Mouse (Mus musculus): Measurements from ENCODE around the gene Cidec. TPM values are rescaled to one million over a fixed set of nuclear protein-coding genes. Genes with fewer than 3 reads are reported as not detected.

Cidec gene
- polyA plus RNA-seq, 1 experiment from 2014 or later, result 24.4 TPM

DNA sequence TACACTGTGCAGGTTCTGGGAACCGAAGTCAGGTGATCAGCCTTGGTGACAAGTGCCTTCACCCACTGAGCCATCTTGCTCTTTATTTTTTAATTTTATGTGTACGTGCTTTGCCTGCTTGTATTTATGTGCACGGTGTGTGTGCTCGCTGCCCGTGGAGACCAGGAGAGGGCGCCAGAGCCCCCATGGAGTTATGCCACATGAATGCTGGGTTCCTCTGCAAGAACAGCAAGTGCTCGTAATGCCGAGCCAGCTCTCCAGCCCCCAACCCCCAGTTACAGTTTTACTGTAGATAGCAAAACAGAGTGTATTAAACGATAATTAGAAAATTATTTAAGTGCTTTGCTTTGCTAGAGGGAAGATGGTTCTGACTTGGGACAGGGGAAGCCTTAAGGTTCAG, 28.9 kb downstream of the Cidec start:
- no peak overlapping the region for H3K27ac ChIP-seq (ENCODE audit: low read length)
- no peaks in the 10 kb centered on the region for H3K36me3 ChIP-seq (ENCODE audit: control insufficient read depth, insufficient read depth, low read length)
- WGBS, result 83% methylated on average over 9 of the region's 9 CpGs
- no peaks in the 10 kb centered on the region for H3K9me3 ChIP-seq (ENCODE audit: control insufficient read depth, low read length)
- H3K4me2 ChIP-seq (ENCODE audit: low read depth, low read length), result no peak overlapping the region
- H3K9ac ChIP-seq (ENCODE audit: low read depth, low read length), result no peak overlapping the region
- no peak for ATAC-seq
- H3K27me3 ChIP-seq (replicated peaks; ENCODE audit: control insufficient read depth, insufficient read depth, low read length), result no peaks in the 10 kb centered on the region
- 0 out of 2 replicates have a peak, but pooled peaks cover 9% of the 10 kb centered on the region for H3K4me1 ChIP-seq (ENCODE audit: control insufficient read depth, insufficient read depth, low read length)
- H3K4me3 ChIP-seq (ENCODE audit: low read length), result no peak overlapping the region

DNA sequence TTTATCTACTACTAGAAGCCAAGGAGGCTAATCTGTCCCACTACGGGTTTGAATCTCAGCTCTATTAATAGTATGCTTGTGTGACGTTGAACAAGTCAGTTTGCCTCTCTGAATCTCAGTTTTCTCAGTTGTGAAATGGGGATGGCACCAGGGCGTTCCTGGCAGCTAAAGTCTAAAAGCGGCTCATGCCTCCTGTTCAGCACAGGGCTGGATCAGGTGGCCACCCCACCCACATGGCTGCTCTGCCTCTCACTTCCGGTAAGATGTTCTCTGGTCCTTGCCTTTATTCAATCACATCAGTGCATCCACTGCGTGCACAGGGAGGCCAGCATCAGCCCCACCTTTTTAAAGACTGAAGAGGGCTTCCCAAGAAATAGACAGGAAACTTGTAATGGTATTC, 30.1 kb downstream of the Cidec start:
- Histone ChIP-seq H3K36me3 (ENCODE audit: control insufficient read depth, insufficient read depth, low read length) (no peaks in the 10 kb centered on the region), H3K9me3 (ENCODE audit: control insufficient read depth, low read length) (no peaks in the 10 kb centered on the region), H3K27me3 (replicated peaks; ENCODE audit: control insufficient read depth, insufficient read depth, low read length) (no peaks in the 10 kb centered on the region), H3K9ac (ENCODE audit: low read depth, low read length) (no peak overlapping the region), H3K4me2 (ENCODE audit: low read depth, low read length) (no peak overlapping the region), H3K27ac (ENCODE audit: low read length) (no peak overlapping the region), H3K4me3 (ENCODE audit: low read length) (no peak overlapping the region), H3K4me1 (ENCODE audit: control insufficient read depth, insufficient read depth, low read length) (0 out of 2 replicates have a peak, but pooled peaks cover 9% of the 10 kb centered on the region)
- 79% methylated on average over 6 of the region's 6 CpGs for WGBS
- ATAC-seq, result no peak

DNA sequence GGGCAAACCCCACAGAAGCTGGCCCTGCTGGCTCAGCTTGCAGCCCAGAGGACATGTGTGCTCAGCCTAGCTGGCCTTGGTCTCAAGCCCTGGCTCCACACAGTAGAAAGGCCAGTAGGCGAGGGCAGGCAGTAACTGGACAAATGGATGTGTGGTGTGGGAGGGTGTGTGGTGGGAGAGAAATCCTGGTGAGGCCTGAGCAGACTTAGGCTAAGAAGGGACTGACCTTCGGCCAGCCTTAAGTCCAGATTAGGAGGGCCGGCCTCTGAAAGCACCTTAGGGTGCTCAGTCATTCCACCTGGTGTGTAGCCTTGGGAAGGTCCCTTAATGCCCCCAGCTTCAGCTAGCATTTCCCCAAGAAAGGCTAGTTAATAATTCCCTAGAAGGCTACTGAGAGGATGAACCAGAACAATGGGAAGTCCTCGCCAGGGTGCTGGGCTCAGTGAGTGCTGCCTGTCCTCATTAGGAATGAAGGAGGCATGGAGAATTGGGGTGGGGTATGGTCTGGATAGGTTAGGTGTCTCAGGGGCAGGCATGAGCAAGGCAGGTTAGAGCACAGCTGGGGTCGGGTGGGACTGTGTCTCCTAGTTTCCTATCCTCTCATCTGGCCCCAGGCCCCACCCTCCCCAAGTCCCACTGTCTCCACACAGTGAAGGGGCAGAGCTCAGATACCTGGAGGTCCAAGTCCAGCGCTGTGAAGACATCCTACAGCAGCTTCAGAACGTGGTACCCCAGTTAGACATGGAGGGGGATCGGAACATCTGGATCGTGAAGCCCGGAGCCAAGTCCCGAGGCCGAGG, 30.7 kb downstream of the Cidec start:
- no peaks in the 10 kb centered on the region for H3K36me3 ChIP-seq (ENCODE audit: control insufficient read depth, insufficient read depth, low read length)
- H3K9ac ChIP-seq (ENCODE audit: low read depth, low read length), result peak overlapping the region; percentile 11; the same call in 1 of the 2 replicates
- H3K4me3 ChIP-seq (ENCODE audit: low read length), result no peak overlapping the region
- peak overlapping the region; percentile 65 for H3K27ac ChIP-seq (ENCODE audit: low read length)
- H3K9me3 ChIP-seq (ENCODE audit: control insufficient read depth, low read length), result no peaks in the 10 kb centered on the region
- WGBS, result 64% methylated on average over 12 of the region's 12 CpGs
- H3K4me2 ChIP-seq (ENCODE audit: low read depth, low read length), result no peak overlapping the region
- H3K4me1 ChIP-seq (ENCODE audit: control insufficient read depth, insufficient read depth, low read length), result 0 out of 2 replicates have a peak, but pooled peaks cover 9% of the 10 kb centered on the region
- ATAC-seq, result peak; percentile 79
- H3K27me3 ChIP-seq (replicated peaks; ENCODE audit: control insufficient read depth, insufficient read depth, low read length), result no peaks in the 10 kb centered on the region

DNA sequence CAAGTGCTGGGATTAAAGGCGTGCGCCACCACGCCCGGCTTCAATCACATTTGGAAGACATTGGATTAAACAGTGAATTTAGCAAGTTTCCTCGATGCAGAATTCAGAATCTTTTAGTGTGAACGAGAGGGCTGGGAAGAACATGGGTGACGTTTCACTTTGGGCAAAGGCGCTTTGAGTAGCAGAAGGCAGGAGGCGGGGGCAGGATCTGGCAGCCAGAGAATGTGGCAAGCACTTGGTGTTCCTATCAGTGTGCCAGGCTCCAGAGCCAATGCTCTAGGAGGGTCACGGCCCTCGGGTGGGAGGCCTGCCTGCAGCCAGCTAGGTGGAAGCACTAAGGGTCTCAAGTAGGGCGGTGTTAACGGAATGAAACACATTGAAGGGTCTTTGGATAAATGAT, 33.5 kb downstream of the Cidec start:
- Histone ChIP-seq H3K4me3 (ENCODE audit: low read length) (no peak overlapping the region), H3K4me2 (ENCODE audit: low read depth, low read length) (no peak overlapping the region), H3K27me3 (replicated peaks; ENCODE audit: control insufficient read depth, insufficient read depth, low read length) (no peaks in the 10 kb centered on the region), H3K4me1 (ENCODE audit: control insufficient read depth, insufficient read depth, low read length) (0 out of 2 replicates have a peak, but pooled peaks cover 9% of the 10 kb centered on the region), H3K27ac (ENCODE audit: low read length) (no peak overlapping the region), H3K36me3 (ENCODE audit: control insufficient read depth, insufficient read depth, low read length) (no peaks in the 10 kb centered on the region), H3K9me3 (ENCODE audit: control insufficient read depth, low read length) (no peaks in the 10 kb centered on the region), H3K9ac (ENCODE audit: low read depth, low read length) (no peak overlapping the region)
- ATAC-seq, result no peak
- WGBS, result 90% methylated on average over 13 of the region's 13 CpGs

DNA sequence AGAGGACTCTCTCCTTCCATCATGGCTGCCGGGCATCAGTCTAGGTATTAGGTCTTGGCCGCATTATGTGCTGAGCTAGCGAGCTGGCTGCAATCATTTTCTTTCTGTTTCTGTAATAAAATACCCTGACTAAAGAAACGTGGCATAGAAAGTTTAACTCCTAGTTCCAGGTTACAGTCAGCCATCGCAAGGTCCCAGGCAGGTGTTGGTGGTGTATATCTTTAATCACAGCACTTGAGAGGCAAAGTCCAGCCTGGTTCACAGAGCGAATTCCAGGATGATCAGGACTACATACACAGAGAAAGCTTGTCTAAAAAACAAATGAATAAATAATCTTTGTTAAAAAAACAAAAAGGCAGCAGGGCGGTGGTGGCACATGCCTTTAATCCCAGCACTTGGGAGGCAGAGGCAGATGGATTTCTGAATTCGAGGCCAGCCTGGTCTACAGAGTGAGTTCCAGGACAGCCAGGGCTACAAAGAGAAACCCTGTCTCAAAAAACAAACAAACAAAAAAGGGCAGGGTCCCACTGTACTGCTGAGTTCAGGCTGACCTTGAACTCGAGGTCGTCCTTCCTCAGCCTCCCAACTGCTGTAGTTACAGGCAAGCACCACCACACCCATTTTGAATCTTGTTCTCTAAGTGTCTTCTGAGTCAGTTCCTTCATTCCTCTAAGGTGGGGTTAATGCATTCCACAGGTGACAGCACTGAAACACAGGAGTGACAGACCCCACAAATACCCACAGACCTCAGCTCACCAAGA, 39.1 kb downstream of the Cidec start:
- WGBS, result 79% methylated on average over 10 of the region's 10 CpGs
- H3K4me2 ChIP-seq (ENCODE audit: low read depth, low read length), result no peak overlapping the region
- H3K4me1 ChIP-seq (ENCODE audit: control insufficient read depth, insufficient read depth, low read length), result peaks cover 16% of the 10 kb centered on the region; the same call in 1 of the 2 replicates
- 0 out of 2 replicates have a peak, but pooled peaks cover 4% of the 10 kb centered on the region for H3K36me3 ChIP-seq (ENCODE audit: control insufficient read depth, insufficient read depth, low read length)
- H3K27me3 ChIP-seq (replicated peaks; ENCODE audit: control insufficient read depth, insufficient read depth, low read length), result no peaks in the 10 kb centered on the region
- 0 out of 2 replicates have a peak overlapping the region, but pooled peaks have one; percentile 7 for H3K27ac ChIP-seq (ENCODE audit: low read length)
- no peaks in the 10 kb centered on the region for H3K9me3 ChIP-seq (ENCODE audit: control insufficient read depth, low read length)
- peak; percentile 52 for ATAC-seq
- no peak overlapping the region for H3K4me3 ChIP-seq (ENCODE audit: low read length)
- no peak overlapping the region for H3K9ac ChIP-seq (ENCODE audit: low read depth, low read length)

DNA sequence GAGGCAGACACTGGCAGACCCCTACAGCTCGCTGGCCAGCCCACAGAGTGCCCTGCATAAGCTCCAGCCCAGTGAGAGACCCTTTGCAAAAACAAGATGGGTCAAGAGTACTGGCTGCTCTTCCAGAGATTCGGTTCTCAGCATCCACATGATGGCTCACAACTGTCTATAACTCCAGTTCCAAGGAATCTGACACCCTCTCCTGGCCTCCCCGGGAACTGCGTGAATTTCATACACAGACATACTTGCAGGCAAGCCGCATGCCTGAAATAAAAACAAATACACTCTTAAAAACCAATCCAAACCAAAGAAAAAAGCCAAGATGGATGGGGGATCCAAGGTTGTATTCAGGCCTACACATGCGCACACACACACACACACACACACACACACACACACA, 40.1 kb downstream of the Cidec start:
- Histone ChIP-seq H3K27ac (ENCODE audit: low read length) (no peak overlapping the region), H3K4me2 (ENCODE audit: low read depth, low read length) (no peak overlapping the region), H3K36me3 (ENCODE audit: control insufficient read depth, insufficient read depth, low read length) (0 out of 2 replicates have a peak, but pooled peaks cover 4% of the 10 kb centered on the region), H3K9ac (ENCODE audit: low read depth, low read length) (no peak overlapping the region), H3K9me3 (ENCODE audit: control insufficient read depth, low read length) (no peaks in the 10 kb centered on the region), H3K27me3 (replicated peaks; ENCODE audit: control insufficient read depth, insufficient read depth, low read length) (no peaks in the 10 kb centered on the region), H3K4me3 (ENCODE audit: low read length) (no peak overlapping the region), H3K4me1 (ENCODE audit: control insufficient read depth, insufficient read depth, low read length) (peaks cover 21% of the 10 kb centered on the region; the same call in 1 of the 2 replicates)
- no peak for ATAC-seq
- 92% methylated on average over 6 of the region's 6 CpGs for WGBS

DNA sequence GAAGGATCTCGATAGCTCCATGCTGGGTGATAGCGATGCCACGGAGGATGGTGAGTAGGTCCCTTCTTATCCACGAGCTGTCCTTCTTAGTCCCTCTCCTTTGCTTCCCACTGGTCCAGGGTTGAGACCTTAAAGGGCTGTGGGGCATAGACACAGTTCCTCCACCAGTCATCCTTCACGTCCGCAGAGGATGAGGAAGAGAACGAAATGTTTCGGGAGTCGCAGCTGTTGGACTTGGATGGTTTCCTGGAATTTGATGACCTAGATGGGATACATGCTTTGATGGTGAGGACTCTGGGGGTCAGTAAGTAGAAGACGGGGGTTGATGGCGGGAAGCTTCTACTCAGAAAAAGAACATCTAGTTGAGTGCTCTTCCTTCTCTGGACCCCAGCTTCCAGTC, 40.7 kb downstream of the Cidec start:
- H3K9ac ChIP-seq (ENCODE audit: low read depth, low read length), result no peak overlapping the region
- H3K4me2 ChIP-seq (ENCODE audit: low read depth, low read length), result no peak overlapping the region
- H3K27me3 ChIP-seq (replicated peaks; ENCODE audit: control insufficient read depth, insufficient read depth, low read length), result no peaks in the 10 kb centered on the region
- 92% methylated on average over 11 of the region's 11 CpGs for WGBS
- H3K36me3 ChIP-seq (ENCODE audit: control insufficient read depth, insufficient read depth, low read length), result 0 out of 2 replicates have a peak, but pooled peaks cover 4% of the 10 kb centered on the region
- no peaks in the 10 kb centered on the region for H3K9me3 ChIP-seq (ENCODE audit: control insufficient read depth, low read length)
- no peak overlapping the region for H3K4me3 ChIP-seq (ENCODE audit: low read length)
- ATAC-seq, result no peak
- peaks cover 25% of the 10 kb centered on the region for H3K4me1 ChIP-seq (ENCODE audit: control insufficient read depth, insufficient read depth, low read length)
- no peak overlapping the region for H3K27ac ChIP-seq (ENCODE audit: low read length)

DNA sequence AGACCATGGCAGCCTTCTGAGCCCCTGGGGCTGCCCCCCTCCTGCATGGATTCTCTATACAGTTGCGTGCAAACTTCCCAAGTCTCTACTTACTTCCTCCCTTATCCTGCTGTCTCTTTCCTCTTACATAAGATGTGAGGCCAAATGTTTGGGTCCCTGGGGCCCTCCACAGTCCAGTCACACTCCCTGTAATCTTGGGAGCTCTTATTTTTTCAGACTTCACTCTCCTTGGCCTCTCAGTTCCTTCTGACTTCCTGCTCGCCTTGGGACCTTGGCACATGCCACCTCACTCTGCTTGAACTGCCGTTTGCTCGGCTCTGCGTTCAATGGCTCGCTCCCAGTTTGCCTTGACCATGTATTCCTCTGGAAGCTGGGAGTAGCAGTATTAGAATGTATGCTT, 41.6 kb downstream of the Cidec start:
- no peak overlapping the region for H3K27ac ChIP-seq (ENCODE audit: low read length)
- H3K9me3 ChIP-seq (ENCODE audit: control insufficient read depth, low read length), result no peaks in the 10 kb centered on the region
- 86% methylated on average over 6 of the region's 6 CpGs for WGBS
- 0 out of 2 replicates have a peak, but pooled peaks cover 4% of the 10 kb centered on the region for H3K36me3 ChIP-seq (ENCODE audit: control insufficient read depth, insufficient read depth, low read length)
- peaks cover 26% of the 10 kb centered on the region for H3K4me1 ChIP-seq (ENCODE audit: control insufficient read depth, insufficient read depth, low read length)
- no peak for ATAC-seq
- no peak overlapping the region for H3K9ac ChIP-seq (ENCODE audit: low read depth, low read length)
- H3K27me3 ChIP-seq (replicated peaks; ENCODE audit: control insufficient read depth, insufficient read depth, low read length), result no peaks in the 10 kb centered on the region
- no peak overlapping the region for H3K4me3 ChIP-seq (ENCODE audit: low read length)
- no peak overlapping the region for H3K4me2 ChIP-seq (ENCODE audit: low read depth, low read length)

DNA sequence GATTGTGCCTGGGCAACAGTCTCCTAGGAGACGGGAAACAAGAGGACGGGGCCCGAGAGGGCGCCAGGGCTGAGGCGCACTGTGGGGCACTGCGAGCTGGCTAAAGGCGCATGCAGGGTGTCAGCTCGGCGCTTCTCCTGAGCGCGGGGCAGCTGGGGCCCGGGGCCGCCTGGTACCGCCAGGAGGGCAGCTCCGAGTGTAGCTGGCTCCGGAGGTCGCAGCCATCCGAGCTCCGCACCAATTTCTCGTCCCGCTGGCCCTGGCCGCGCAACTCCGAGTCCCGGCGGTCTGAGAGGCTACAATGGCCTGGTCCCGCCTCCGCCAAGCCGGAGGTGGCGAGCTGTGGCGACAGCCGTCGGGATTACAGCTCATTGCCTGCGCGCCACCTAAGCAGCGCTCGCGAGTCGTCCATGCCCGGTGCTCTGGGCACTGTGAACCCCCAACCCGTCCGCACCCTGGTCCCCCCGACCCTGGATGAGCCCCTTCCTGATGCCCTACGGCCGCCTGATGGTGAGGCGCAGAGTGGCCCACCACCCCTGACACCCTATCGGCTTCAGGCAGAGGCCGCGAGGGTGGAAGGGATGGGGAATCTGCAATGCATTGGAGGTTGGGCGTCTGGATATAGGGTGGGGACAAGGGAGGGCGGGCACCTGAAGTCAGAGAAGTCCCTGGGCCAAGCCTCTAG, 43.0 kb downstream of the Cidec start:
- Histone ChIP-seq H3K9ac (ENCODE audit: low read depth, low read length) (peak overlapping the region; percentile 62), H3K27me3 (replicated peaks; ENCODE audit: control insufficient read depth, insufficient read depth, low read length) (no peaks in the 10 kb centered on the region), H3K9me3 (ENCODE audit: control insufficient read depth, low read length) (no peaks in the 10 kb centered on the region), H3K4me3 (ENCODE audit: low read length) (peak overlapping the region; percentile 46), H3K4me2 (ENCODE audit: low read depth, low read length) (peak overlapping the region; percentile 84), H3K36me3 (ENCODE audit: control insufficient read depth, insufficient read depth, low read length) (peaks cover 12% of the 10 kb centered on the region; the same call in 1 of the 2 replicates), H3K27ac (ENCODE audit: low read length) (no peak overlapping the region), H3K4me1 (ENCODE audit: control insufficient read depth, insufficient read depth, low read length) (peaks cover 26% of the 10 kb centered on the region)
- 2% methylated on average over 51 of the region's 51 CpGs for WGBS
- ATAC-seq, result peak; percentile 79

Measured in intestine, embryonic 16.5 days (tissue).